In the genomic region with DNA sequence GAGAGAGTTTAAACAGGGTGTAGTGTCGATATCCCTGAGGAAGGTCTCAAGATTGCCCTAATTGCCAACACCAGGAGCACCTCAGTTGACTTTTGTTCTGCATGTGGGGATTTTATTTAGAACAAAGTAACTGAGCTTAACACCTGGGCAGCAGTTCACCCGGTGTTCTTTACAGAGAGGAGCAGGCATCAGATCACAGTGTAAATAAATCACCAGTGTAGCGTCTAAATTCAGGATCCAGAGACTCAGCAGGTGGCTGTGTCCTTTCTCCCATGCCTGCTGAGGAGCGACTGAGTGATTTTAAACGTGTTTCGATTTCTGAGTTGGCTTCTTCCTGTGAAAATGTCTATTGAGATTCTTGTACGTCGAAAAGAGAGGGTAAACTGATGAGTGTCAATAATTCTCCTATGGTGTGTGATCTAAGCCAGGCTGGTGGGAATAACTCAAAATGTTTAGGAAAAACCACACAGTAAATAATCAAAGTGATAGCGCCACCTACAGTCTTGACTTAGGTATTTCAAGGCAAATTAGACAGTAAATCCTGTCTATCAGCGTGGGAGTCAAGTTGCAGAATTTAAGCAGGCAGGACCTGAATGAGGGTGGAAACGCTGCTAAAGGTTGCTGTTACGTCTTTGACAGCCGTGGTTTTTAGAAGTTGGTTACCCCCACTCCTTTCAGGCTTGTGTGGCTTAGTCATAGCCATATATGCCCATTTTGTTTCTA, we compare ENCODE assay signal across 8 mouse cellular contexts. TPM values are rescaled to one million over a fixed set of nuclear protein-coding genes. Genes with fewer than 3 reads are reported as not detected.
DNase-seq lines count a peak whose midpoint lies in the region; ATAC-seq and TF ChIP-seq lines count a peak whose summit lies in the region.

No protein-coding gene starts in this region.

- DNase-seq in hindbrain, embryonic 14.5 days (ENCODE audit: low spot score), result peak; percentile 50
- DNase-seq in CH12.LX (ENCODE audit: extremely low read depth), result peak; percentile 30
- peak; percentile 32 for DNase-seq in brain, embryonic 14.5 days (ENCODE audit: low read depth)
- DNase-seq in kidney, adult 18-20 months, result peak; percentile 31
- no peak for DNase-seq in frontal cortex, postnatal 10 days (ENCODE audit: low spot score in 2 of 2)

- H3K36me3 ChIP-seq in hindbrain, embryonic 14.5 days (replicated peaks; ENCODE audit: control insufficient read depth, insufficient read depth), result no peaks in the 10 kb centered on the region
- no peaks in the 10 kb centered on the region for H3K36me3 ChIP-seq in hindbrain, embryonic 16.5 days (ENCODE audit: control insufficient read depth, insufficient read depth, low read length)
- H3K36me3 ChIP-seq in CH12.LX (replicated peaks in 1 of 2; ENCODE audit: control insufficient read depth in 1 of 2, insufficient read depth in 1 of 2, low read length in 1 of 2), result no peaks in the 10 kb centered on the region

- H3K4me2 ChIP-seq in hindbrain, embryonic 14.5 days (replicated peaks), result no peak overlapping the region
- no peak overlapping the region for H3K4me2 ChIP-seq in hindbrain, embryonic 16.5 days (ENCODE audit: low read length)
- H3K4me2 ChIP-seq in CH12.LX (ENCODE audit: insufficient read depth, low read depth, poor library complexity, severe bottlenecking), result peak overlapping the region; percentile 41

- TF ChIP-seq EP300 in CH12.LX (IDR thresholded peaks at IDR 0.05; ENCODE audit: low read length), result no peak

- TF ChIP-seq CTCF in CH12.LX (conservative IDR thresholded peaks at IDR 0.05 in 1 of 2, IDR thresholded peaks at IDR 0.05 in 1 of 2; ENCODE audit: low read depth in 2 of 2, low read length in 2 of 2), result peak; percentile 55 to 73
- 0 out of 2 replicates have a peak, but pooled peaks have one; percentile 3 for TF ChIP-seq CTCF in brain, embryonic 14.5 days (IDR thresholded peaks at IDR 0.05; ENCODE audit: borderline replicate concordance, extremely low read depth, insufficient read depth, insufficient read length)

- no peak overlapping the region for H3K4me3 ChIP-seq in hindbrain, embryonic 14.5 days (replicated peaks; ENCODE audit: low read length)
- no peak overlapping the region for H3K4me3 ChIP-seq in hindbrain, embryonic 16.5 days (ENCODE audit: low read length)
- H3K4me3 ChIP-seq in CH12.LX (replicated peaks in 1 of 3; ENCODE audit: low read depth in 2 of 3, low read length in 2 of 3, poor library complexity in 1 of 3), result no peak overlapping the region

- TF ChIP-seq RAD21 in CH12.LX (IDR thresholded peaks at IDR 0.05; ENCODE audit: low read depth, low read length), result peak; percentile 66

- H3K27me3 ChIP-seq in hindbrain, embryonic 14.5 days (ENCODE audit: control insufficient read depth, insufficient read depth, low read length), result no peaks in the 10 kb centered on the region
- no peaks in the 10 kb centered on the region for H3K27me3 ChIP-seq in hindbrain, embryonic 16.5 days (replicated peaks; ENCODE audit: control insufficient read depth, insufficient read depth, low read length)
- H3K27me3 ChIP-seq in CH12.LX (replicated peaks), result no peaks in the 10 kb centered on the region

- H3K9me3 ChIP-seq in hindbrain, embryonic 14.5 days (ENCODE audit: control insufficient read depth, low read length), result no peaks in the 10 kb centered on the region
- H3K9me3 ChIP-seq in hindbrain, embryonic 16.5 days (ENCODE audit: control insufficient read depth, low read length), result no peaks in the 10 kb centered on the region
- H3K9me3 ChIP-seq in CH12.LX (replicated peaks; ENCODE audit: low read length), result no peaks in the 10 kb centered on the region

- no peak overlapping the region for H3K9ac ChIP-seq in hindbrain, embryonic 14.5 days
- H3K9ac ChIP-seq in hindbrain, embryonic 16.5 days (ENCODE audit: low read depth, low read length), result no peak overlapping the region
- H3K9ac ChIP-seq in CH12.LX (ENCODE audit: insufficient read depth, low read depth), result no peak overlapping the region

- WGBS in hindbrain, embryonic 14.5 days, result 40% methylated on average over 13 of the region's 13 CpGs
- WGBS in hindbrain, embryonic 16.5 days, result 37% methylated on average over 13 of the region's 13 CpGs

- no peak for TF ChIP-seq POLR2A in CH12.LX (IDR thresholded peaks at IDR 0.05; ENCODE audit: low read depth, low read length)
- TF ChIP-seq POLR2A in brain, embryonic 14.5 days (IDR thresholded peaks at IDR 0.05; ENCODE audit: borderline replicate concordance, extremely low read depth, insufficient read depth, insufficient read length, poor library complexity, severe bottlenecking), result no peak

- peaks cover 4% of the 10 kb centered on the region; the same call in 1 of the 2 replicates for H3K4me1 ChIP-seq in hindbrain, embryonic 14.5 days (replicated peaks; ENCODE audit: control insufficient read depth, insufficient read depth, low read length)
- H3K4me1 ChIP-seq in hindbrain, embryonic 16.5 days (ENCODE audit: control insufficient read depth, insufficient read depth, low read depth, low read length), result peaks cover 3% of the 10 kb centered on the region; the same call in 1 of the 2 replicates
- peaks cover 0 to 5% of the 10 kb centered on the region in 2 experiments; a peak in 1 of 4 replicates for H3K4me1 ChIP-seq in CH12.LX (ENCODE audit: control insufficient read depth in 1 of 2, insufficient read depth in 2 of 2)

- no peak overlapping the region for H3K27ac ChIP-seq in hindbrain, embryonic 14.5 days
- no peak overlapping the region for H3K27ac ChIP-seq in hindbrain, embryonic 16.5 days (ENCODE audit: low read depth, low read length)
- no peak overlapping the region for H3K27ac ChIP-seq in CH12.LX (ENCODE audit: insufficient read depth, low read depth)

- H3K79me2 ChIP-seq in CH12.LX (replicated peaks; ENCODE audit: control insufficient read depth, extremely low read depth, insufficient read depth, poor library complexity, severe bottlenecking), result no peaks in the 10 kb centered on the region

- dilution Hi-C loops in CH12.LX (cut with MboI; ENCODE audit: extremely low pct_ligation_motif_present, extremely low pct_unique_long_range_greater_than_20kb, low sequenced_read_pairs), result no loop called here

- no peak for ATAC-seq in hindbrain, embryonic 14.5 days (ENCODE audit: low FRiP score)
- no peak for ATAC-seq in hindbrain, embryonic 16.5 days
- ATAC-seq in neutrophil, adult 5-6 weeks (ENCODE audit: extremely low read depth, insufficient number of reproducible peaks, low FRiP score, poor library complexity, severe bottlenecking), result peak; percentile 70
- no peak for ATAC-seq in erythroblast, adult 5-6 weeks (replicated peaks; ENCODE audit: low FRiP score, poor library complexity, severe bottlenecking)

- in situ Hi-C loops in CH12.LX (cut with MboI; ENCODE audit: low pct_ligation_motif_present, low pct_unique_long_range_greater_than_20kb, low sequenced_read_pairs), result no loop called here

TF ChIP-seq in CH12.LX, 34 proteins besides CTCF, POLR2A, EP300 and RAD21 (continues in another document):
- TF ChIP-seq SMC3 (IDR thresholded peaks at IDR 0.05; ENCODE audit: low read depth, low read length), result peak; percentile 65
- no peak for TF ChIP-seq RCOR1 (conservative IDR thresholded peaks at IDR 0.05; ENCODE audit: low read depth, low read length)
- no peak for TF ChIP-seq ZMIZ1 (IDR thresholded peaks at IDR 0.05; ENCODE audit: low read depth, low read length)
- TF ChIP-seq MXI1 (IDR thresholded peaks at IDR 0.05; ENCODE audit: low read depth, low read length), result no peak
- no peak for TF ChIP-seq UBTF (IDR thresholded peaks at IDR 0.05; ENCODE audit: low read depth, low read length)

RNA-seq across cellular contexts. Expression of a gene that starts 24.8 kb away (rescaled TPM):
- 1.9 and 2.0 TPM in 2 replicates for polyA plus RNA-seq in hindbrain, embryonic 14.5 days (2014; fragmentation: Nextera tagmentation; extraction: Ambion mirVana)
- 2.5 and 3.2 TPM in 2 replicates for polyA plus RNA-seq in hindbrain, embryonic 16.5 days (2015; fragmentation: Nextera tagmentation; extraction: Ambion mirVana)
- total RNA-seq in CH12.LX (2012; rRNA removed) (not detected in 2 replicates), CH12.LX (2014; rRNA removed) (not detected in 2 replicates)
- polyA plus RNA-seq in CH12.LX (2012; ENCODE audit: insufficient read length, low read depth), result not detected in 2 replicates
- 0.49 and 0.72 TPM in 2 replicates for polyA plus RNA-seq in brain, embryonic 14.5 days (2012; rRNA removed)
- total RNA-seq in neutrophil, adult 5-6 weeks (2017), result 3.6 and 4.3 TPM in 2 replicates
- total RNA-seq in erythroblast, adult 5-6 weeks (2015; ENCODE audit: low replicate concordance), result not detected in 2 replicates
- total RNA-seq in erythroblast, adult 5-6 weeks (2017; ENCODE audit: low replicate concordance), result 0.17 and 1.1 TPM in 2 replicates

RNA-seq across cellular contexts. Expression of a gene that starts 30.4 kb away (rescaled TPM):
- polyA plus RNA-seq in hindbrain, embryonic 14.5 days (2014; fragmentation: Nextera tagmentation; extraction: Ambion mirVana), result not detected in 2 replicates
- not detected in 2 replicates for polyA plus RNA-seq in hindbrain, embryonic 16.5 days (2015; fragmentation: Nextera tagmentation; extraction: Ambion mirVana)
- not detected in 2 replicates for total RNA-seq in CH12.LX (2012; rRNA removed)
- total RNA-seq in CH12.LX (2014; rRNA removed), result not detected in 2 replicates
- polyA plus RNA-seq in CH12.LX (2012; ENCODE audit: insufficient read length, low read depth), result not detected in 2 replicates
- polyA plus RNA-seq in brain, embryonic 14.5 days (2012; rRNA removed), result not detected in 2 replicates
- total RNA-seq in neutrophil, adult 5-6 weeks (2017), result 0.49 and 2.2 TPM in 2 replicates
- 6.9 and 13.8 TPM in 2 replicates for total RNA-seq in erythroblast, adult 5-6 weeks (2015; ENCODE audit: low replicate concordance)
- 10.0 and 12.6 TPM in 2 replicates for total RNA-seq in erythroblast, adult 5-6 weeks (2017; ENCODE audit: low replicate concordance)

RNA-seq across cellular contexts. Expression of a gene that starts 35.8 kb away (rescaled TPM):
- 0.24 TPM in 1 of 2 replicates, not detected in the other for polyA plus RNA-seq in hindbrain, embryonic 14.5 days (2014; fragmentation: Nextera tagmentation; extraction: Ambion mirVana)
- polyA plus RNA-seq in hindbrain, embryonic 16.5 days (2015; fragmentation: Nextera tagmentation; extraction: Ambion mirVana), result not detected in 2 replicates
- total RNA-seq in CH12.LX (2012; rRNA removed) (not detected in 2 replicates), CH12.LX (2014; rRNA removed) (not detected in 2 replicates)
- polyA plus RNA-seq in CH12.LX (2012; ENCODE audit: insufficient read length, low read depth), result not detected in 2 replicates
- polyA plus RNA-seq in brain, embryonic 14.5 days (2012; rRNA removed), result 0.10 TPM in 1 of 2 replicates, not detected in the other
- total RNA-seq in neutrophil, adult 5-6 weeks (2017), result 1.5 TPM in 1 of 2 replicates, not detected in the other
- total RNA-seq in erythroblast, adult 5-6 weeks (2015; ENCODE audit: low replicate concordance), result not detected in 2 replicates
- total RNA-seq in erythroblast, adult 5-6 weeks (2017; ENCODE audit: low replicate concordance), result not detected in 2 replicates

RNA-seq across cellular contexts. Expression of a gene that starts 56.4 kb away (rescaled TPM):
- 74.7 and 80.9 TPM in 2 replicates for polyA plus RNA-seq in hindbrain, embryonic 14.5 days (2014; fragmentation: Nextera tagmentation; extraction: Ambion mirVana)
- polyA plus RNA-seq in hindbrain, embryonic 16.5 days (2015; fragmentation: Nextera tagmentation; extraction: Ambion mirVana), result 237 and 271 TPM in 2 replicates
- total RNA-seq in CH12.LX (2012; rRNA removed) (43.9 and 46.3 TPM in 2 replicates), CH12.LX (2014; rRNA removed) (75.2 and 80.8 TPM in 2 replicates)
- polyA plus RNA-seq in CH12.LX (2012; ENCODE audit: insufficient read length, low read depth), result 96.2 and 102 TPM in 2 replicates
- polyA plus RNA-seq in brain, embryonic 14.5 days (2012; rRNA removed), result 151 and 161 TPM in 2 replicates
- total RNA-seq in neutrophil, adult 5-6 weeks (2017), result 9.6 and 10.1 TPM in 2 replicates
- 14.0 and 22.6 TPM in 2 replicates for total RNA-seq in erythroblast, adult 5-6 weeks (2015; ENCODE audit: low replicate concordance)
- total RNA-seq in erythroblast, adult 5-6 weeks (2017; ENCODE audit: low replicate concordance), result 31.4 and 36.7 TPM in 2 replicates

Comparison
In these comparisons a context has a peak if more than half of its experiments do, and no peak if none do; other contexts are left out.
1. DNase-seq: peak in hindbrain, embryonic 14.5 days (single experiment), CH12.LX (single experiment), brain, embryonic 14.5 days (single experiment) and kidney, adult 18-20 months (single experiment); none in frontal cortex, postnatal 10 days (0 of 2).